Mouse (Mus musculus) embryo, embryonic 11.5 days (tissue): Measurements from ENCODE around the gene Syne1.

ENCODE experiments used
- DNase-seq: peaks from one replicate; pipeline ENCODE4 v3.0.0-alpha.2; 2012; ENCODE audit warnings: low read depth, low spot score

Gene Syne1

DNA sequence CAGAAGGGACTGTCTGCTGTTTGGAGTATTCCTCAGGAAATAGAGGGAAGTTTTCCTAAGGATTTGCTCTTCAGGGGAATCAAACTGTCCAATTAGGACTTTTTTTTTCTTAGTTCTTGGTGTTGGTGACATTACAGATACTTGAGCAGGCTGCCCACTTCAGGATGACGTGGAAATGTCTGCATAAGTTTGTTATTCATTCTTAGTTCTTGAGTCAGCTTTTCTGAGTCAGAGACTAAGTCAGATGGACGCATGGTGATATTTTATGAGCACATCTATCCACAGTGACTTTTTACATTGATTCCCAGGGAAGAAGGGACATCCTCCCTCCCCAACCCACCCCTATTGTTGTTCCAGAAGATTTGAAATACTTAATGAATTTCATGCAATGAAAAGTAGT, 567.4 kb downstream of the Syne1 start:
- no peak for DNase-seq

DNA sequence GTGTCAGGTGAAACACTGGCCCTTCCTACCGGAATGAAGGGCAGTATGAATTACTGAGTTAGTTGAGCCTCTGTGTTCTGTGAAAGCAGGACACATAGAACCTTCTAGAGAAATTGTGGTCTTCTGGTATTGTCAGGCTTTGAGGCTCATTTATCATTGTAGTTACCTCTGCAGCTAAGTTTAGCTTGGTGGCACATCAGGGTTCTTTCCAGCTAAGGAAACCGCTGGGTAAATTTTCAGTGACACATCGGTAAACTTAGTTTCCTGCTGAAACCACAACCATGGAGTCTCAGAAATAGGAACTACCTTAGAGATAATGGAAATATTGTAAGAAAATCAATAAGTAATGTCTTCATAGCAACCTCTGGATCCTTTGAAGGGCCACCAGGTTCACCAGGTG, 573.9 kb downstream of the Syne1 start:
- no peak for DNase-seq

GRCm38 (mm10) chr10:4976557-4976956, 574.7 kb downstream of the Syne1 start:
- DNase-seq, result no peak

DNA sequence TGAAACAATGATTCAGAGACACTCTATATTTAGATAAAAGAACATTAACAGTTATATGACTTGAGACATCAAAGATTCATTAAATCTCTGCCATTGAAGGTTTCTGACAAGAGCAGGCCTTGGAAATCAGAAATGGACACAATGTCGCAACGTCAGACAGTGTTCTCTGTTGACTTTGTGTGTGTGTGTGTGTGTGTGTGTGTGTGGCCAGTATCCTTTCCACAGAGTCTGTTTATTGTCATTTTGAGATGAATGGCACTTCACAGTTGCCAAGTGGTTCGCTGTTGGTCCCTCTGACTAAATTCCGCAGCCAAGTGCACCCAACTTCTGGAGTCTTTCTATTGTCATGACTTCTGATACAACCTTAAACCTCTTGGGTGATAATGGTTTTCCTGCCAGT, 577.0 kb downstream of the Syne1 start:
- no peak for DNase-seq

- no peak for DNase-seq
These were observed 579.3 kb downstream of the Syne1 start for GRCm38 (mm10) chr10:4972026-4972425.

DNA sequence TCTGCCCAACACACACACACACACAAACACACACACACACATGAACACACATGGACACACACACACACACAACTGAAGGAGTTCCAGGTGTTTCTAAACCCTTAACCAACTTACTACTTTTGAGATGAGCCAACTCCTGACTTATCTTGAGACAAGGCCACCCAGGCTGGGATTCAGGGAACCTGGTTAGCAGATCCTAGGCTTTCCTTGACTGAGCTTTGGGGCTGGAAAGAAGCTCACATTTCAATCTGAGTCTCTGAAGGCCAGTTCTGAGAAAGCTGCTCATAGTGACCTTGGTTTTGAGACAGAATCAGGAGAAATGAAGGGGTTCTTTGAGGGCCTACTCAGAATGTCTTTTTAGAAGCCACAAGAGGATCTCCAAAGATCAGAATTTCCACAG, 579.7 kb downstream of the Syne1 start:
- DNase-seq, result no peak

- DNase-seq, result no peak
These were observed 580.1 kb downstream of the Syne1 start for GRCm38 (mm10) chr10:4971156-4971555.
